Mouse (Mus musculus) regulatory T cell (primary cell): ENCODE data around the gene Cln6.
"Not testable (repeated sequence)": the region's sequence is repeated elsewhere in the genome, so short reads cannot be mapped to it uniquely, and the experiment has no call there.

Experiments used
- in situ Hi-C: fragments of 300-600 bp; cut with MboI, MseI; formaldehyde crosslinking; loops from one replicate; pipeline ENCODE4 v1.15.1; 2025; ENCODE audit warnings: high pct_unique_total_duplicates

Gene Cln6

DNA sequence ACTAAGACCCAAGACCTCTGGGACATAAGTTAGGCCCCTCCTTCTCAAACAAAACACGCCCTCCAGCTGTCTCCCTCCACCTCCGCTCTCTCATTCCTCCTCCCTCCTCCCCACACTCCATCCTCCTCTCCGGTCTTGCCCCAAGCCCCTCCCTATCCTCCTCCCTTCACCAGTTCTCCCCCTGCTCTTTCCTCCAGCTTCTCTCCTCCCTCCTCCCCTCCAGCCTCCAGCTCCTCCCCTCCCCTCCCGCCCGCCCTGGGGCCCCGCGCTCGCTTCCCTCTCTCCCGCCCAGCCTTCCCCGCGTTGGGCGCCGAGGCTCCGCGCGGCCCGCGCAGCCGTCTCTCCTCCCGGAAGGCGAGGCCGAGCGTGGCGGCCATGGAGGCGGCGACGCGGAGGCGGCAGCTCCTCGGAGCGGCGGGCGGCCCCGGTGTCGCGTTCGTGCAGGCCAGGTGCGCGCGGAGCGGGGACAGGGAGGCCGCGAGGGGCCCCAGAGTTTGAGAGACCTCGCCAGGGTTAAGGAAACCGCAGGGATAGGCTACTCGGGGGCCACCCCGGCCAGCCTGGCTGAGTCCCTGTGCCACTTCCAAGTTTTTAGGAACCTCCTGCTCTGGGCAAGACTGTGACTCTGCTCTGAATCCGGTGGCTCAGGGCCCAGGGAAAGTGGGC, at the start of gene Cln6:
Gene Cln6 (plus strand): TSS at position 280 of the 666 bp plus-strand sequence.
- in situ Hi-C loops, result no loop called here

GRCm38 (mm10) chr9:62789856-62790255, 48.7 kb upstream of the Cln6 start:
- in situ Hi-C loops, result no loop called here

- in situ Hi-C loops, result not testable (repeated sequence)
Measured at GRCm38 (mm10) chr9:62799218-62799617, 39.4 kb upstream of the Cln6 start.

DNA sequence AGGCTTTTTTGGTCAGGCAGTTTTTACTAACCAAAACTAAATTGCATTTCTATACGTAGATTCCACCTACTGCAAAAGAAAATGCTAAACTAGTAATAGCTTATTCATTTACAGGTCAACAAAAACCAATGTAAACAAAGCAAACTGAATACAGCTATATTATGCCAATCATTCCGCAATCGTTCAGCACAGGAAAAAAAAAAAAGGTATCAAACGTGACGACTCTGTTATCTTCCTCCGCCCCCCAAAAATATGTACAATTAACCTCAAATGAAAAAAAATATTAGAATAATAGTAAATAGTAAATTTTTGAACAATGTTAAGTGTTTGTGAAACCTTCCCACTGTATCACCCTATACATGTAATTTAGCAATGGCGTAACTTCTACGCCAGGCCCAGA, 28.5 kb upstream of the Cln6 start:
- in situ Hi-C loops, result no loop called here

DNA sequence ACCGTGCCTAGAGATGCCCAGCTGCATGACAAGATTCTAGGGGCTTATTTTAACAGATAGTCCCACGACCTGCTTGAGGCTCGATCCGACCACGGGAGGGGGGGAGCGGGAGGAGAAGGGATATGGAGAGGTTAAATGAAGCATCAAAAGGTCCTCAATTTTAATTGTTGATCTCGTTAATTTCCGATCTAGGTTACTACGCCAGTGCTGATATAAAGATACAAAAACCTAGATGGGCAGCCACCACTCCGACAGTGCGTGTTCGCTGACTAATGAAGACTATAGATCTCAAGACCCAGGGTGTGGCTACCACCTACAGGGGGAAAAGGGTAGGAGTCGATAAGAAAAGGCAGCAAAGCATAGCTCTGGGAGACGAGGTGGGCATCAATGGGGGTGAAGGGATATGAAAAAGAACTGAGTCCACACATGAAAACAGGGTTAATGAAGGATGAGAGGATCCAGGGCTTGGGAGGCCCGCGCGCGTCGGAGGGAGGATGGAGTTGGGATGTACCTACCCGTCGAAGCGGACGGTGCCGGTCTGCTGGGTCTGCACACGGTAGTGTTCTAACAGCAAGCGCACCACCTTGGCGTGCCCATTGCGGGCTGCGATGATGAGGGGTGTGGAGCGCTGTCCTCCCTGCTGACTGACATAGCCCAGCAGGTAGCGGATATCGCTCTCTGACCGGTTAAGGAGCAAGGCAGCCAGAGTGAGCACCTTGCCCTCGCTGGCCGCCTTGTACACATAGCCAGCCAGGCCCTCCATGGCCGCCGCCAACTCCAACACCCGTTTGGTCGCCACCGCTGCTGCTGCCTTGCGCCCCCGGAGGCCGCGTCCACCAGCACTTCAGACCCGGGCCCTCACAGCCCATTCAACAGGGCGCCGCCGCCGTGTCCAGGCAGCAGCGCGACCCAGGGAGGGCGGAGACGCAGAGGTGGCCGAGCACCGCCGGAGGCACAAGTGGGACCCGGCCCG, 27.8 kb upstream of the Cln6 start:
- in situ Hi-C loops, result no loop called here

DNA sequence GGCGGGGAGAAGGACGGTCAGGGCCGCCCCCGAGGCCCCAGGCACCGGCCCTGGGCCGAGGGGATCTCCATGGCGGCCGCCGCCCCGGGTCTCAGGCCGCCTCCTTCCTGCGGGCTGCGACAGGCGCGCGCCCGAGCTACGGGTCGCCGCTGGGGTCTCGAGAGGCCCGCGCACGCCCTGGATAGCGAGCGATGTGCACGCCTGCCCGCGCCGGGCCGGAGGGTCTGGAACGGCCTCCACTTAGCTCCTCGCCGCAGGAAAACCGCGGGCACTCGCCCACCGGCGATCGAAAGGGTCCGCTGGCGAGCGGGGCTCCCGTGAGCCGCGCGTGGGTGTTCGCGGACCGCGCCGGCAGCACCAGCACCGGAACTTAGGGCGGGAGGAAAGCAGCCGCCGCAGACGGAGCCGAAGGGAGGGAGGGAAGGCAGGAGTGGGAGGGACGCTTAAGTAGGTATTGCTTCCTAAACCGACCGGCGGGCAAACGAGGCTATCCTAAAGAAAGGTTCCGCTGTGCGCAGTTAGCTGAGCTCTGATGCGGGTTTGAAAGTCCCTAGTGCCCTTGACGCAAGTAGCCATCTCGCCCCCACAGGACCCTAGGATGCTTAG, 27.0 kb upstream of the Cln6 start, which contains the start of gene Fem1b:
Gene Fem1b (minus strand): TSS at position 419 of the 606 bp plus-strand sequence.
- in situ Hi-C loops, result no loop called here

DNA sequence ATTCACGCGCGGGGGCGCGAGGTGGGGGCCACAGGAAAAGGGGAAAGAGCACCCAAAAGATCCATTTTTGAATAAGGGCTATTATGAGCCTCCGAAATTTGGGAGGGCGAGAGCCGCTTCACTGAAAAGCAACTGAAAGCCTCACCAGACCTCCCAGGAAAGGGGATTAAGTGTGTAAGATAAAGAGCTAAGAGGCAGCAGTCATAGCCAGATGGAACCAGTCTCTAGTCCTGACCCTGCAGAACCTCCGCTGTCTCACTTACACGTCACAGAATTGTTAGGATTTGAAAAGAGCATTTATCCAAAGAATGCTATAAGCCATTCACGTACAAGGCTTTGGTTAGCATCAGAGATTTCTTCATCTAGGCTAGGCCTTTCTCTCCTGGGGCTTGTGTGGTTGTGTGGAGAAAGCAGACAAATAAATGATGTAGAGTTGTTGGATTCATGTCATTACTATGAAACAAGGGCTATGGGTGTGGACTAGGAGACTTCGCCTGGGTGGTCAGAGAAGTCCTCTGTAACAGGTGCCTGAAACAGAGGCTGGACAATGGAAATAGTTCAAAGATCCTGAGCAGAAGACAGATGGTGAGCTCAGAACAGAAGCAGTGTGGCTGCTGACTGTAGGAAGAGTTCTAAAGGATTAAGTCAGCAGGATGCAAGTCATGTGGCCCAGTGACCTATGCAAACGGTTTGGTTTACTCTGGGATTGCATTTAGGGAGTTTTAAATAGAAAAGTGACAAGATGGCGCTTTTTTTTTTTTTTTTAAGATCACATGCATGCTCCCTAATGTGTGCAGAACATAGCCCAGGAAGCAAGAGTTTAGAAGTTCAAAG, 26.2 kb upstream of the Cln6 start:
- in situ Hi-C loops, result no loop called here

DNA sequence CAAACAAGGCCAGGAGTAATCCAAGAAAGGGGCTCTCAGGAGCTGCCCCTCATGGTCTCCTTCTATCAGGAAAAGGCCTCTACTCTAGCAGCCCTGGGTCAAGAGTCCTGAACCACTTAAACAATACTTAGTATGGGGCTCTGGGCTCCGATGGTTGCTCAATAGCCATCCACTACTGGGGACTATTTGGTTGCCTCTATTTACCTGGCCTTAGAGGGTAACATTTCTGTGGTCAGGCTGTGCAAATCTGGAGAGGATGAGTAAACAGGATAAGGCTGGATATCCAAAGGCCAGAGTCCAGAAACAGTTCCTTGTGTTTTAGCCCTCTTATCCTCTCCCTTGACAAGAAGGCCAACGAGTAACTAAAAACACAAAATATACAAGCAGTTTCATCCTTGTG, 23.8 kb upstream of the Cln6 start:
- in situ Hi-C loops, result no loop called here

- in situ Hi-C loops, result no loop called here
Measured at GRCm38 (mm10) chr9:62816323-62817098, 22.1 kb upstream of the Cln6 start.

DNA sequence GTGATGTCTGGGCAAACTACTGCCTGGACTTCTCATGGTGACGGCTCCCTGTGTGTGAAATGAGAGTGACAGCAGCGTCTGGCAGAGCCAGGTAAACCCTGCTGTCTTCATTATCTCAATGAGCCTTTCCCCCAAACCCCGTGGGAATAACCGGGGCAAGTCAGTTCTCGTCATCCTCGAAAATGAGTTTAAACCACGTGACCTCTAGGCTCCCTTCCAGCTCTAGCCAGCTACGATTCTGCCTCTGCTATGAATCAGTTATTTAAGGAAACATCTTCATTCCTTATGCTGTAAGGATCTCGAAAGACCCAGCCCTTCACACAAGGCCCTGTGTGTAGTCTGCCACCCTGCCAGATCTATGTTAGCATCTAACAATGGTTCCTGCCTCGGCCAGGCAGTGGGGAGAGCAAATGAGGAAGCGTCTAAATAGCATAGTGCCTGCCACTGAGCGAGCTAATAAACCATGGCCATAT, 21.4 kb upstream of the Cln6 start:
- in situ Hi-C loops, result no loop called here

DNA sequence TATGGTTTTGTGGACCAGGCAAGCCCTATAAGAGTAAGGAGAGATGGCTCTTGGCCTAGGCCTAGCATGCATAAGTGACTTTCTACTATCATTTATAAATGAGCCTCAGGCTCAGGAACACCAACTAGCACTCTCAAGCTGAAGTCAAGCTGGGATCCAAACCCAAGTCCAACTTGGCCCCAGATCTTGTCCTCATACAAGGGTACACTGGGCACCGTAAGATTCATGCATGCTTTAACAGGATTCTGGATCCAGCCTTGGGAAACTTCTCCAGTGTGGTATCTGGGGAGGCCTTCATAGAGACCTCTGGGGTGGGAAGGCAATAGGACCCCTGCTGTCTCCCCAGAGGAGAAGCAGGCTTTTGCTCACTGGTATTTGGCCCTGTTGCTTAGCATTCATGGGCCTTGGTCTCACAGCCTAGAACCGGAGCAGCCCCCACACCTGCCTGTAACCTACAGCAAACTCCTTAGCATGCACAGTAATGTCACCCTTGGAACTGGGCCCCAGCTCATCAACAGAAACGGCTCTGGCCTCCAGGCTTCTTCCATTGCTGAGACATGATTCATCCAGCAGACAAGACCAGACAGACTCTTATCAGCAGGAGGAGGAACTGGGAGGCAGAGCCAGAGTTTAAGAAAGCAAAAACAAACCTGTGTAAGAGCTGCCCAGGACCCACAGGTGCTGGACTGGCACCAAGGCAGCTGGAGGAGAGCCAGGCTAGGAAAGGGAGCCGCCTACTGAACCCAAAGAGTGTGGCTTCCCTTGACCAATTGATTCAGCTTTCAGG, 20.6 kb upstream of the Cln6 start:
- in situ Hi-C loops, result no loop called here

- in situ Hi-C loops, result no loop called here
Measured at GRCm38 (mm10) chr9:62819494-62819893, 19.1 kb upstream of the Cln6 start.

GRCm38 (mm10) chr9:62819910-62820309, 18.7 kb upstream of the Cln6 start:
- in situ Hi-C loops, result not testable (repeated sequence)

GRCm38 (mm10) chr9:62820829-62821228, 17.8 kb upstream of the Cln6 start:
- in situ Hi-C loops, result no loop called here

GRCm38 (mm10) chr9:62821811-62822210, 16.8 kb upstream of the Cln6 start:
- in situ Hi-C loops, result no loop called here

GRCm38 (mm10) chr9:62825791-62826393, 12.7 kb upstream of the Cln6 start:
- in situ Hi-C loops, result no loop called here

DNA sequence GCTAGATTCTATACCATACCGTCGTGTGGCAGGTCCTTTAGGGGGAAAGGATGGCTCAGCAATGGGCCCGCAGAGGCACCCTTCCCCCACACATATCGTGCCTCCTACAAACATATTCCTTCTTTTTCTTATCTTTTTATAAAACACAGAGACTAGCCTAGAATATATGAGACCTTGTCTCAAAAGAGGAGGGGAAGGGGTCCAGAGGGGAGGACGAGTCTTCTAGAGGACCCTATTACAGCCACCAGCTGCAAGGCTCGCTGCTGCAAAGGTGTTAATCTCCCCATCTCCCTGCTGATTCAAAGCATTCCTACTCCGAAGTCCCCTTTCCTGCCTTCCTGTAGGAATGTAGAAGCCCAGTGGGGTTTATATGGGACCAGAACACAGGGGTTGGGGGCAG, 12.1 kb upstream of the Cln6 start:
- in situ Hi-C loops, result no loop called here

DNA sequence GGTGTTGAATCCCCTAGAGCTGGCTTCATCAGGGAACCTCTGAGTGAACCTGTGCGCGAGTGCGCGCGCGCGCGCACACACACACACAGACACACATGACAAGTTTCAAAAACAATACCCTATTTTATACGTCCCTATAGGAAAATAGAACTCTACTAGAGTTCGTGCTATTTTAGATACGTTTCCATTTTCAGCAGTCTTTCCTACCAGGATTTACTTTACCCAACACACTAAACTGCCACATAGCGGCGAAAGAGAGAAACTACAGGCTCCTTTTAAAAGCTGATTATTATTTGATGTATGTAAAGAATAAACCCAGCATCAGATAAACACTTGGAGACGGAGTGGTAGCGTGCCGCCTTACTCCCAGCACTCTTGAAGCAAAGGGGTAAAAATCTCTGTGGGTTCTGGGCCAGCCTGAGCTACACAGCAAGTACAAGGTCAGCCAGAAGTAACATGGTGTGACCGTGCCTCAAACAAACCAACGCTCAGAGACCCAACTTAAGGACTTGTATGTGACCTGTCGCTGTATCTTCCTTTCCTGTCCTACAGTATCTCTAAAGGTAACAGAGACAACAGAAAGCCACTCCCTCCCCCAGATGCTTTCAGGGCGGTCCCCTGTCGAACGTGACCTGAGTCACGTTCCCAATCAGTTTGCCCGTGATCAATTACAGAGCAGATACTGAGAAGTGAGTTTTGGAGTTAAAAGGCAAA, 10.5 kb upstream of the Cln6 start:
- in situ Hi-C loops, result no loop called here

GRCm38 (mm10) chr9:62828662-62829086, 9.9 kb upstream of the Cln6 start:
- in situ Hi-C loops, result no loop called here
